Mouse (Mus musculus) heart, embryonic 13.5 days (tissue): ENCODE data around the gene Oxld1. TPM values are rescaled to one million over a fixed set of nuclear protein-coding genes. Genes with fewer than 3 reads are reported as not detected.
A peak's percentile ranks its signal among the peaks of the same experiment; 100 is the strongest.
"Not testable (repeated sequence)": the region's sequence is repeated elsewhere in the genome, so short reads cannot be mapped to it uniquely, and the experiment has no call there.

Experiments used
- ATAC-seq: fragments of 200-750 bp; cut with Nextera tagmentation; 2 replicates; pipeline ENCODE4 v1.8.0; 2017; ENCODE audit warnings: moderate TSS enrichment; ENCODE audit not compliant: insufficient number of reproducible peaks, low FRiP score, low TSS enrichment; ENCODE audit errors: extremely low read depth
- H3K27ac ChIP-seq: fragments of 300-500 bp; sonication (generic); replicated peaks from 2 replicates; pipeline ENCODE4 v1.5.1; 2015; ENCODE audit warnings: moderate library complexity, mild to moderate bottlenecking, inconsistent platforms
- H3K27me3 ChIP-seq: fragments of 300-500 bp; sonication (generic); replicated peaks from 2 replicates; pipeline ENCODE4 v1.6.1; 2015; ENCODE audit warnings: mild to moderate bottlenecking, inconsistent platforms
- H3K36me3 ChIP-seq: fragments of 300-500 bp; sonication (generic); 2 replicates; pipeline ENCODE4 v1.6.1; 2015; ENCODE audit warnings: mild to moderate bottlenecking, inconsistent platforms
- H3K4me1 ChIP-seq: fragments of 300-500 bp; sonication (generic); 2 replicates; pipeline ENCODE4 v1.6.1; 2015; ENCODE audit warnings: inconsistent platforms
- H3K4me2 ChIP-seq: fragments of 300-500 bp; sonication (generic); 2 replicates; pipeline ENCODE4 v1.6.1; 2015; ENCODE audit warnings: inconsistent platforms, mild to moderate bottlenecking, moderate library complexity
- H3K4me3 ChIP-seq: fragments of 300-500 bp; sonication (generic); 2 replicates; pipeline ENCODE4 v1.5.1; 2015; ENCODE audit warnings: moderate library complexity, mild to moderate bottlenecking, inconsistent platforms
- H3K9ac ChIP-seq: fragments of 300-500 bp; sonication (generic); 2 replicates; pipeline ENCODE4 v1.6.1; 2015; ENCODE audit warnings: inconsistent platforms, mild to moderate bottlenecking, moderate library complexity
- H3K9me3 ChIP-seq: fragments of 300-500 bp; sonication (generic); 2 replicates; pipeline ENCODE4 v1.6.1; 2016; ENCODE audit warnings: inconsistent platforms
- WGBS: fragments of 180-500 bp; shearing (Covaris S2); methylation state at CpG from one replicate; pipeline ENCODE4 v1.1.7; 2015; ENCODE audit warnings: mixed read lengths; 5-methylcytosine and 5-hydroxymethylcytosine counted together
- polyA plus RNA-seq: library from polyadenylated mRNA; unstranded; fragments of >200 nt; fragmentation: Nextera tagmentation; extraction: Ambion mirVana; gene quantifications from 2 replicates; pipeline ENCODE4 v1.2.1, GENCODE M21; 2015

Oxld1 gene
- polyA plus RNA-seq, 1 experiment from 2014 or later = 14.2 TPM

GRCm38 (mm10) chr11:120422651-120423568 is 35.0 kb downstream of the Oxld1 start:
- Histone ChIP-seq H3K36me3 (peaks cover 90% of the 10 kb centered on the region), H3K27ac (peak overlapping the region; percentile 42), H3K4me1 (peaks cover 12% of the 10 kb centered on the region), H3K4me3 (no peak overlapping the region), H3K27me3 (no peaks in the 10 kb centered on the region), H3K9me3 (no peaks in the 10 kb centered on the region), H3K9ac (peak overlapping the region; percentile 40; the same call in 1 of the 2 replicates), H3K4me2 (no peak overlapping the region)
- no peak for ATAC-seq
- 73% methylated on average over 13 of the region's 13 CpGs for WGBS

- WGBS = 100% methylated on average over 1 of the region's 1 CpGs
- H3K9me3 ChIP-seq = no peaks in the 10 kb centered on the region
- no peak overlapping the region for H3K4me3 ChIP-seq
- no peaks in the 10 kb centered on the region for H3K27me3 ChIP-seq
- H3K4me2 ChIP-seq = no peak overlapping the region
- ATAC-seq = no peak
- peaks cover 12% of the 10 kb centered on the region for H3K4me1 ChIP-seq
- H3K9ac ChIP-seq = no peak overlapping the region
- H3K27ac ChIP-seq = peak overlapping the region; percentile 17; the same call in 1 of the 2 replicates
- H3K36me3 ChIP-seq = peaks cover 95% of the 10 kb centered on the region
Observed at GRCm38 (mm10) chr11:120418592-120418991, 39.3 kb downstream of the Oxld1 start.

GRCm38 (mm10) chr11:120417852-120418251 is 40.0 kb downstream of the Oxld1 start:
- Histone ChIP-seq H3K9ac (no peak overlapping the region), H3K4me1 (peaks cover 5% of the 10 kb centered on the region; the same call in 1 of the 2 replicates), H3K4me3 (no peak overlapping the region), H3K27me3 (no peaks in the 10 kb centered on the region), H3K36me3 (peaks cover 96% of the 10 kb centered on the region), H3K4me2 (no peak overlapping the region), H3K27ac (0 out of 2 replicates have a peak overlapping the region, but pooled peaks have one; percentile 17), H3K9me3 (no peaks in the 10 kb centered on the region)
- WGBS = 77% methylated on average over 7 of the region's 7 CpGs
- no peak for ATAC-seq

- not testable (repeated sequence) for H3K27me3 ChIP-seq, H3K4me2 ChIP-seq, H3K9ac ChIP-seq, H3K27ac ChIP-seq, H3K4me3 ChIP-seq, ATAC-seq, H3K9me3 ChIP-seq, H3K4me1 ChIP-seq
- 95% methylated on average over 7 of the region's 10 CpGs for WGBS
- peaks cover 97% of the 10 kb centered on the region for H3K36me3 ChIP-seq
Observed at GRCm38 (mm10) chr11:120413621-120414020, 44.2 kb downstream of the Oxld1 start.

Other genes starting within 250 kb of the Oxld1 start
- 4.4 and 5.2 TPM in 2 replicates for gene Bahcc1, start 225.1 kb downstream of the Oxld1 start, polyA plus RNA-seq
- 1,234 and 1,290 TPM in 2 replicates for gene Actg1, start 109.5 kb downstream of the Oxld1 start, polyA plus RNA-seq
- 0.31 and 0.50 TPM in 2 replicates for gene Fscn2, start 96.5 kb downstream of the Oxld1 start, polyA plus RNA-seq
- 29.1 and 33.5 TPM in 2 replicates for gene Faap100, start 79.3 kb downstream of the Oxld1 start, polyA plus RNA-seq
- gene Nploc4, start 20.4 kb downstream of the Oxld1 start, polyA plus RNA-seq = 28.2 and 28.3 TPM in 2 replicates
- gene Tspan10, start 15.4 kb downstream of the Oxld1 start, polyA plus RNA-seq = not detected in 2 replicates
- gene Pde6g, start 4.6 kb downstream of the Oxld1 start, polyA plus RNA-seq = not detected in 2 replicates
- gene Ccdc137, start within 50 bp of the Oxld1 start, polyA plus RNA-seq = 19.1 and 21.1 TPM in 2 replicates
- gene Arl16, start 9.5 kb upstream of the Oxld1 start, polyA plus RNA-seq = 36.4 and 39.3 TPM in 2 replicates
- gene Mrpl12, start 26.5 kb upstream of the Oxld1 start, polyA plus RNA-seq = 212 and 228 TPM in 2 replicates
- 42.9 and 43.2 TPM in 2 replicates for gene Slc25a10, start 33.8 kb upstream of the Oxld1 start, polyA plus RNA-seq
- gene Gcgr, start 72.6 kb upstream of the Oxld1 start, polyA plus RNA-seq = 2.1 and 2.4 TPM in 2 replicates
- 134 and 140 TPM in 2 replicates for gene Mcrip1, start 91.7 kb upstream of the Oxld1 start, polyA plus RNA-seq
- not detected in 2 replicates for gene Ppp1r27, start 93.1 kb upstream of the Oxld1 start, polyA plus RNA-seq
- 427 and 448 TPM in 2 replicates for gene P4hb, start 115.2 kb upstream of the Oxld1 start, polyA plus RNA-seq
- 435 and 436 TPM in 2 replicates for gene Arhgdia, start 123.6 kb upstream of the Oxld1 start, polyA plus RNA-seq
- gene Alyref, start 140.3 kb upstream of the Oxld1 start, polyA plus RNA-seq = 253 and 284 TPM in 2 replicates
- gene Anapc11, start 140.4 kb upstream of the Oxld1 start, polyA plus RNA-seq = 174 and 199 TPM in 2 replicates
- gene Npb, start 150.4 kb upstream of the Oxld1 start, polyA plus RNA-seq = 14.9 and 18.6 TPM in 2 replicates
- 71.8 and 90.4 TPM in 2 replicates for gene Pcyt2, start 159.9 kb upstream of the Oxld1 start, polyA plus RNA-seq
- gene Sirt7, start 167.2 kb upstream of the Oxld1 start, polyA plus RNA-seq = 17.7 and 20.4 TPM in 2 replicates
- gene Mafg, start 175.5 kb upstream of the Oxld1 start, polyA plus RNA-seq = 18.1 and 19.9 TPM in 2 replicates
- 22.2 and 23.5 TPM in 2 replicates for gene Pycr1, start 185.7 kb upstream of the Oxld1 start, polyA plus RNA-seq
- gene Myadml2, start 190.1 kb upstream of the Oxld1 start, polyA plus RNA-seq = 13.0 and 13.9 TPM in 2 replicates
- 2.3 and 2.7 TPM in 2 replicates for gene Notum, start 203.1 kb upstream of the Oxld1 start, polyA plus RNA-seq
- 105 and 109 TPM in 2 replicates for gene Aspscr1, start 214.9 kb upstream of the Oxld1 start, polyA plus RNA-seq